Mouse (Mus musculus) common myeloid progenitor, adult 5-6 weeks (primary cell): ENCODE data around the gene Tmem62. TPM values are rescaled to one million over a fixed set of nuclear protein-coding genes. Genes with fewer than 3 reads are reported as not detected.
"Not testable (repeated sequence)": the region's sequence is repeated elsewhere in the genome, so short reads cannot be mapped to it uniquely, and the experiment has no call there.

ENCODE experiments used
- ATAC-seq: replicated peaks from 2 replicates; pipeline ENCODE4 v1.8.0; 2016; ENCODE audit warnings: low read depth, mild to moderate bottlenecking, moderate TSS enrichment, inconsistent platforms; ENCODE audit not compliant: poor library complexity, severe bottlenecking
- total RNA-seq: library from RNA; stranded (forward); fragments of 200-1000, 187-1606 nt; gene quantifications from 2 replicates; pipeline ENCODE4 v1.2.3, GENCODE M21; 2017

The Tmem62 gene
- 2.1 and 4.4 TPM in 2 replicates for total RNA-seq

GRCm38 (mm10) chr2:120976990-120977925, at the start of gene Tmem62:
Gene Tmem62, plus strand, starts transcription at chr2:120977017.
- peak; percentile 79 for ATAC-seq

GRCm38 (mm10) chr2:120933038-120933437, 43.8 kb upstream of the Tmem62 start:
- ATAC-seq: no peak

GRCm38 (mm10) chr2:120951208-120951607, 25.6 kb upstream of the Tmem62 start:
- ATAC-seq: no peak

GRCm38 (mm10) chr2:120952176-120952938, 24.5 kb upstream of the Tmem62 start:
- no peak for ATAC-seq

GRCm38 (mm10) chr2:120959363-120959762, 17.5 kb upstream of the Tmem62 start:
- no peak for ATAC-seq

- no peak for ATAC-seq
Measured at GRCm38 (mm10) chr2:120959827-120960226, 17.0 kb upstream of the Tmem62 start.

- ATAC-seq: no peak
Measured at GRCm38 (mm10) chr2:120960261-120960660, 16.6 kb upstream of the Tmem62 start.

GRCm38 (mm10) chr2:120963110-120963509, 13.7 kb upstream of the Tmem62 start:
- ATAC-seq: no peak

- ATAC-seq: no peak
Measured at GRCm38 (mm10) chr2:120965486-120965885, 11.3 kb upstream of the Tmem62 start.

- 0 out of 2 replicates have a peak, but pooled peaks have one; percentile 7 for ATAC-seq
Measured at GRCm38 (mm10) chr2:120970045-120970539, 6.7 kb upstream of the Tmem62 start.

GRCm38 (mm10) chr2:120970559-120971080, 6.2 kb upstream of the Tmem62 start, which contains the start of gene Ubr1:
Gene Ubr1, minus strand, starts transcription at chr2:120970715.
- ATAC-seq: peak; percentile 98

GRCm38 (mm10) chr2:120971766-120972165, 5.1 kb upstream of the Tmem62 start:
- no peak for ATAC-seq

GRCm38 (mm10) chr2:120972257-120972656, 4.6 kb upstream of the Tmem62 start:
- not testable (repeated sequence) for ATAC-seq

- no peak for ATAC-seq
Measured at GRCm38 (mm10) chr2:120972964-120973363, 3.9 kb upstream of the Tmem62 start.

- no peak; the same call in 1 of the 2 replicates for ATAC-seq
Measured at GRCm38 (mm10) chr2:120976308-120976707, 509 bp upstream of the Tmem62 start.

- ATAC-seq: no peak
Measured at GRCm38 (mm10) chr2:120977926-120978692, 1.3 kb downstream of the Tmem62 start.

GRCm38 (mm10) chr2:120978693-120979037, 1.8 kb downstream of the Tmem62 start:
- ATAC-seq: 0 out of 2 replicates have a peak, but pooled peaks have one; percentile 36

GRCm38 (mm10) chr2:120979819-120980218, 3.0 kb downstream of the Tmem62 start:
- no peak for ATAC-seq

GRCm38 (mm10) chr2:120980861-120981260, 4.0 kb downstream of the Tmem62 start:
- ATAC-seq: no peak

- ATAC-seq: no peak
Measured at GRCm38 (mm10) chr2:120983611-120984010, 6.8 kb downstream of the Tmem62 start.
